27 mouse cellular contexts compared by ENCODE assay signal in the genomic region with DNA sequence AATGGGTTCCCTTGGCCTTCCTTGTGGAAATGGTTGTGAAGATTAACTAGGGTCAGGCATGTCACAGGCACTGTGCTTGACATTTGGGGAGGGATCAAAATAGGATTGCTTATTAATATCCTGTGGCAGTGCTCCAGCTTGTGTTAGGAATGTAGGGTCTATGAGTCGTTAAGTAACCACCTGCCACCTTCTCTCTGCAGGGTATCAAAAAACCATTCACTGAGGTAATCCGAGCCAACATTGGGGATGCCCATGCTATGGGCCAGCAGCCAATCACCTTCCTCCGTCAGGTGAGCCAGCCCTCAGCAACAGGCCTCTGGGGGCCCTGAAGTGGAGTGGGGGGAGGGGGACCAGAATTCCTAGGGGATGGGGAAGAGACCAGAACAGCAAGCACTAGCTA. TPM values are rescaled to one million over a fixed set of nuclear protein-coding genes. Genes with fewer than 3 reads are reported as not detected.
DNase-seq lines count a peak whose midpoint lies in the region; ATAC-seq and TF ChIP-seq lines count a peak whose summit lies in the region.
"Had no signal": no experiment of that assay in that cellular context is flagged by ENCODE, and none has a peak within 500 bp of the region (broad histone marks: within the 10 kb centered on the region; RNA-seq: fewer than 3 reads in every experiment).

No protein-coding gene starts in this region.

- 0 out of 2 replicates have a peak, but pooled peaks have one; percentile 65 for ATAC-seq in limb, embryonic 11.5 days (ENCODE audit: insufficient number of reproducible peaks, low FRiP score, low TSS enrichment, low read depth)
- ATAC-seq in embryonic facial prominence, embryonic 15.5 days (ENCODE audit: insufficient number of reproducible peaks, low FRiP score, low TSS enrichment, low read depth): peak; percentile 61
- ATAC-seq: forebrain, embryonic 14.5 days had no signal

- H3K4me2 ChIP-seq in limb, embryonic 11.5 days (ENCODE audit: low read depth, severe bottlenecking): no peak overlapping the region
- H3K4me2 ChIP-seq in embryonic facial prominence, embryonic 15.5 days (replicated peaks): no peak overlapping the region
- H3K4me2 ChIP-seq in myocyte (ENCODE audit: low read depth): peak overlapping the region; percentile 26
- H3K4me2 ChIP-seq: heart, embryonic 13.5 days; hindbrain, embryonic 14.5 days; liver, embryonic 13.5 days; neural tube, embryonic 12.5 days had no signal

- H3K79me2 ChIP-seq in myocyte (ENCODE audit: control insufficient read depth, insufficient read depth): peaks cover 56% of the 10 kb centered on the region

- no peak overlapping the region for H3K4me3 ChIP-seq in limb, embryonic 11.5 days (ENCODE audit: low read depth, low read length)
- H3K4me3 ChIP-seq in limb, embryonic 10.5 days: no peak overlapping the region
- H3K4me3 ChIP-seq in embryonic facial prominence, embryonic 15.5 days (replicated peaks): no peak overlapping the region
- H3K4me3 ChIP-seq in myocyte: no peak overlapping the region
- H3K4me3 ChIP-seq: heart, embryonic 13.5 days; liver, embryonic 13.5 days; neural tube, embryonic 12.5 days had no signal

- no peak for TF ChIP-seq POLR2A in myocyte (IDR thresholded peaks at IDR 0.05; ENCODE audit: insufficient read length, low read depth)

- 49% methylated on average over 3 of the region's 3 CpGs for WGBS in limb, embryonic 11.5 days
- 69% methylated on average over 3 of the region's 3 CpGs for WGBS in limb, embryonic 10.5 days
- WGBS in embryonic facial prominence, embryonic 15.5 days: 51% methylated on average over 3 of the region's 3 CpGs

- DNase-seq in gastrocnemius, adult 18-20 months (ENCODE audit: low spot score): peak; percentile 59
- DNase-seq in gastrocnemius, adult 8-10 months (ENCODE audit: low spot score in 2 of 2): no peak
- no peak for DNase-seq in limb, embryonic 11.5 days (ENCODE audit: low spot score)
- no peak for DNase-seq in limb, embryonic 10.5 days (ENCODE audit: low spot score)
- no peak for DNase-seq in heart, adult 8-10 months (ENCODE audit: low spot score)
- DNase-seq in left cerebral cortex, adult 18-20 months (ENCODE audit: low spot score in 2 of 2): no peak
- DNase-seq: adrenal gland, postnatal 14 days; cerebellum, adult 11 months; cerebellum, adult 9-11 months; gastrocnemius, postnatal 36 days; heart, adult 18-20 months; heart, postnatal 10 days; kidney, adult 2 months; kidney, postnatal 4 days; left cerebral cortex, postnatal 4 days; liver, embryonic 13.5 days; lung, adult 2 months; lung, postnatal 10 days; midbrain, embryonic 14.5 days; right cerebral cortex, adult 18-20 months had no signal

- no peaks in the 10 kb centered on the region for H3K9me3 ChIP-seq in limb, embryonic 11.5 days (ENCODE audit: control insufficient read depth, low read length)
- H3K9me3 ChIP-seq in limb, embryonic 10.5 days (replicated peaks): no peaks in the 10 kb centered on the region
- H3K9me3 ChIP-seq in embryonic facial prominence, embryonic 15.5 days (replicated peaks): no peaks in the 10 kb centered on the region
- H3K9me3 ChIP-seq: heart, embryonic 13.5 days; liver, embryonic 13.5 days; neural tube, embryonic 12.5 days had no signal

- no peak overlapping the region for H3K9ac ChIP-seq in limb, embryonic 11.5 days (ENCODE audit: low read length)
- no peak overlapping the region for H3K9ac ChIP-seq in embryonic facial prominence, embryonic 15.5 days
- H3K9ac ChIP-seq: heart, embryonic 13.5 days; hindbrain, embryonic 14.5 days; liver, embryonic 13.5 days; neural tube, embryonic 12.5 days had no signal

- no peak overlapping the region for H3K27ac ChIP-seq in limb, embryonic 11.5 days (replicated peaks; ENCODE audit: low read depth, low read length)
- no peak overlapping the region for H3K27ac ChIP-seq in limb, embryonic 10.5 days
- no peak overlapping the region for H3K27ac ChIP-seq in embryonic facial prominence, embryonic 15.5 days (replicated peaks)
- H3K27ac ChIP-seq: heart, embryonic 13.5 days; kidney, postnatal 0 days; liver, embryonic 13.5 days; neural tube, embryonic 12.5 days had no signal

- H3K4me1 ChIP-seq in limb, embryonic 11.5 days (ENCODE audit: control insufficient read depth, insufficient read depth, low read length): 0 out of 2 replicates have a peak, but pooled peaks cover 3% of the 10 kb centered on the region
- H3K4me1 ChIP-seq in limb, embryonic 10.5 days: peaks cover 17% of the 10 kb centered on the region; the same call in 1 of the 2 replicates
- H3K4me1 ChIP-seq in embryonic facial prominence, embryonic 15.5 days: peaks cover 16% of the 10 kb centered on the region

- peaks cover 9% of the 10 kb centered on the region; the same call in 1 of the 2 replicates for H3K36me3 ChIP-seq in limb, embryonic 11.5 days (ENCODE audit: control insufficient read depth, insufficient read depth, low read length)
- peaks cover 81% of the 10 kb centered on the region for H3K36me3 ChIP-seq in limb, embryonic 10.5 days
- peaks cover 25% of the 10 kb centered on the region for H3K36me3 ChIP-seq in embryonic facial prominence, embryonic 15.5 days
- H3K36me3 ChIP-seq in myocyte (ENCODE audit: control insufficient read depth, insufficient read depth): peaks cover 49% of the 10 kb centered on the region
- H3K36me3 ChIP-seq: liver, embryonic 13.5 days had no signal

- no peaks in the 10 kb centered on the region for H3K27me3 ChIP-seq in limb, embryonic 11.5 days (ENCODE audit: control insufficient read depth, insufficient read depth, low read length)
- H3K27me3 ChIP-seq in limb, embryonic 10.5 days (ENCODE audit: low read depth, poor library complexity, severe bottlenecking): no peaks in the 10 kb centered on the region
- H3K27me3 ChIP-seq in embryonic facial prominence, embryonic 15.5 days: no peaks in the 10 kb centered on the region
- no peaks in the 10 kb centered on the region for H3K27me3 ChIP-seq in myocyte (ENCODE audit: control insufficient read depth, insufficient read depth, insufficient read length)
- H3K27me3 ChIP-seq: heart, embryonic 13.5 days; liver, embryonic 13.5 days; neural tube, embryonic 12.5 days had no signal

- H3ac ChIP-seq in myocyte (ENCODE audit: control insufficient read depth, insufficient read length): no peak overlapping the region

TF ChIP-seq in myocyte, 11 proteins besides CTCF, POLR2A, EP300 and RAD21:
- TF ChIP-seq USF1 (IDR thresholded peaks at IDR 0.05; ENCODE audit: low read depth) (no peak), MYOG (IDR thresholded peaks at IDR 0.05; ENCODE audit: control insufficient read depth in 1 of 3, insufficient read depth in 1 of 3, insufficient read length in 2 of 3, low read depth in 2 of 3) (peak in 1 of 3 experiments; percentile 41), MYOD1 (IDR thresholded peaks at IDR 0.05; ENCODE audit: control insufficient read depth in 1 of 3, insufficient read length in 2 of 3, low read depth in 2 of 3) (peak in 1 of 3 experiments; percentile 73), REST (IDR thresholded peaks at IDR 0.05; ENCODE audit: insufficient read depth, insufficient read length) (no peak), E2F4 (IDR thresholded peaks at IDR 0.05; ENCODE audit: insufficient read depth) (no peak)
TF ChIP-seq in myocyte: peak in this region for 2.

RNA-seq across cellular contexts. Expression of gene Gpt2, which starts 10.7 kb away (rescaled TPM):
- 100 to 1,000 TPM; 180 to 289 TPM for total RNA-seq in gastrocnemius, adult 18-20 months (2021)
- total RNA-seq in gastrocnemius, adult 8-10 months (2022): 100 to 1,000 TPM; 252 to 313 (median 291) TPM
- polyA plus RNA-seq in limb, embryonic 11.5 days (2014; fragmentation: Nextera tagmentation; extraction: Ambion mirVana): 62.5 and 73.6 TPM in 2 replicates
- 63.7 and 65.8 TPM in 2 replicates for polyA plus RNA-seq in limb, embryonic 10.5 days (2016; fragmentation: Nextera tagmentation; extraction: Ambion mirVana)
- 32.2 and 34.2 TPM in 2 replicates for polyA plus RNA-seq in embryonic facial prominence, embryonic 15.5 days (2015; fragmentation: Nextera tagmentation; extraction: Ambion mirVana)
- 156 TPM for polyA plus RNA-seq in myocyte (2012; fragmentation: generic; extraction: Trizol)
- 10 to 100 TPM; 28.6 to 35.9 (median 32.9) TPM for total RNA-seq in heart, adult 8-10 months (2022)
- total RNA-seq in left cerebral cortex, adult 18-20 months (2021): 10 to 100 TPM; 52.6 to 58.0 TPM

RNA-seq across cellular contexts. Expression of gene Dnaja2, which starts 52.1 kb away (rescaled TPM):
- 100 to 1,000 TPM; 217 to 233 TPM for total RNA-seq in gastrocnemius, adult 18-20 months (2021)
- 100 to 1,000 TPM; 185 to 251 (median 205) TPM for total RNA-seq in gastrocnemius, adult 8-10 months (2022)
- polyA plus RNA-seq in limb, embryonic 11.5 days (2014; fragmentation: Nextera tagmentation; extraction: Ambion mirVana): 207 and 217 TPM in 2 replicates
- 193 and 220 TPM in 2 replicates for polyA plus RNA-seq in limb, embryonic 10.5 days (2016; fragmentation: Nextera tagmentation; extraction: Ambion mirVana)
- polyA plus RNA-seq in embryonic facial prominence, embryonic 15.5 days (2015; fragmentation: Nextera tagmentation; extraction: Ambion mirVana): 136 and 146 TPM in 2 replicates
- 104 TPM for polyA plus RNA-seq in myocyte (2012; fragmentation: generic; extraction: Trizol)
- 100 to 1,000 TPM; 222 to 298 (median 267) TPM for total RNA-seq in heart, adult 8-10 months (2022)
- total RNA-seq in left cerebral cortex, adult 18-20 months (2021): 100 to 1,000 TPM; 208 to 220 TPM
